Mouse (Mus musculus): ENCODE measurements at regions not wholly inside any gene's neighbourhood (a gene's known extent, or its start where the extent isn't known, plus 50 kb on each side); places are given as distances from the start of the nearest gene placed in this dataset.
A peak's percentile ranks its signal among the peaks of the same experiment; 100 is the strongest.

GRCm38 (mm10) chr17:45903294-45903693 lies 128.9 kb downstream of the Vegfa start:
- Histone ChIP-seq H3K9me3 (replicated peaks) (no peaks in the 10 kb centered on the region), H3K4me1 (peaks cover 7% of the 10 kb centered on the region; the same call in 1 of the 2 replicates), H3K36me3 (no peaks in the 10 kb centered on the region), H3K27me3 (ENCODE audit: low read depth, poor library complexity, severe bottlenecking) (no peaks in the 10 kb centered on the region), H3K4me3 (no peak overlapping the region), H3K27ac (no peak overlapping the region)
- no peak for DNase-seq (ENCODE audit: low spot score)
- 88% methylated on average over 9 of the region's 9 CpGs for WGBS

GRCm38 (mm10) chr17:45902668-45903067 lies 129.5 kb downstream of the Vegfa start:
- H3K4me1 ChIP-seq = peaks cover 5% of the 10 kb centered on the region; the same call in 1 of the 2 replicates
- DNase-seq (ENCODE audit: low spot score) = no peak
- H3K27ac ChIP-seq = no peak overlapping the region
- WGBS = 91% methylated on average over 7 of the region's 7 CpGs
- no peaks in the 10 kb centered on the region for H3K9me3 ChIP-seq (replicated peaks)
- H3K36me3 ChIP-seq = no peaks in the 10 kb centered on the region
- no peaks in the 10 kb centered on the region for H3K27me3 ChIP-seq (ENCODE audit: low read depth, poor library complexity, severe bottlenecking)
- no peak overlapping the region for H3K4me3 ChIP-seq

GRCm38 (mm10) chr17:45896922-45897302 lies 135.3 kb downstream of the Vegfa start:
- H3K27me3 ChIP-seq (ENCODE audit: low read depth, poor library complexity, severe bottlenecking) = no peaks in the 10 kb centered on the region
- peaks cover 36% of the 10 kb centered on the region for H3K4me1 ChIP-seq
- DNase-seq (ENCODE audit: low spot score) = no peak
- H3K27ac ChIP-seq = no peak overlapping the region; the same call in 1 of the 2 replicates
- H3K4me3 ChIP-seq = no peak overlapping the region
- 67% methylated on average over 4 of the region's 4 CpGs for WGBS
- no peaks in the 10 kb centered on the region for H3K36me3 ChIP-seq
- H3K9me3 ChIP-seq (replicated peaks) = no peaks in the 10 kb centered on the region

- Histone ChIP-seq H3K9me3 (replicated peaks) (no peaks in the 10 kb centered on the region), H3K4me3 (no peak overlapping the region), H3K27me3 (ENCODE audit: low read depth, poor library complexity, severe bottlenecking) (no peaks in the 10 kb centered on the region), H3K36me3 (no peaks in the 10 kb centered on the region), H3K4me1 (peaks cover 38% of the 10 kb centered on the region), H3K27ac (peak overlapping the region; percentile 7; the same call in 1 of the 2 replicates)
- 48% methylated on average over 12 of the region's 12 CpGs for WGBS
- no peak for DNase-seq (ENCODE audit: low spot score)
These were observed 135.8 kb downstream of the Vegfa start for GRCm38 (mm10) chr17:45896142-45896921.

- Histone ChIP-seq H3K27ac (0 out of 2 replicates have a peak overlapping the region, but pooled peaks have one; percentile 53), H3K4me3 (no peak overlapping the region), H3K27me3 (ENCODE audit: low read depth, poor library complexity, severe bottlenecking) (peaks cover 4% of the 10 kb centered on the region; the same call in 1 of the 2 replicates), H3K9me3 (replicated peaks) (no peaks in the 10 kb centered on the region), H3K4me1 (peaks cover 47% of the 10 kb centered on the region), H3K36me3 (no peaks in the 10 kb centered on the region)
- WGBS = 90% methylated on average over 5 of the region's 5 CpGs
- DNase-seq (ENCODE audit: low spot score) = no peak
These were observed 138.0 kb downstream of the Vegfa start for GRCm38 (mm10) chr17:45894166-45894565.

GRCm38 (mm10) chr17:45893698-45894097 lies 138.5 kb downstream of the Vegfa start:
- no peaks in the 10 kb centered on the region for H3K9me3 ChIP-seq (replicated peaks)
- H3K27ac ChIP-seq = no peak overlapping the region
- peaks cover 4% of the 10 kb centered on the region; the same call in 1 of the 2 replicates for H3K27me3 ChIP-seq (ENCODE audit: low read depth, poor library complexity, severe bottlenecking)
- no peak for DNase-seq (ENCODE audit: low spot score)
- WGBS = 86% methylated on average over 6 of the region's 6 CpGs
- H3K36me3 ChIP-seq = no peaks in the 10 kb centered on the region
- peaks cover 52% of the 10 kb centered on the region for H3K4me1 ChIP-seq
- H3K4me3 ChIP-seq = no peak overlapping the region

- no peaks in the 10 kb centered on the region for H3K9me3 ChIP-seq (replicated peaks)
- peaks cover 58% of the 10 kb centered on the region for H3K4me1 ChIP-seq
- no peak overlapping the region for H3K27ac ChIP-seq
- 84% methylated on average over 7 of the region's 7 CpGs for WGBS
- DNase-seq (ENCODE audit: low spot score) = no peak
- H3K4me3 ChIP-seq = no peak overlapping the region
- H3K27me3 ChIP-seq (ENCODE audit: low read depth, poor library complexity, severe bottlenecking) = peaks cover 4% of the 10 kb centered on the region; the same call in 1 of the 2 replicates
- no peaks in the 10 kb centered on the region for H3K36me3 ChIP-seq
These were observed 139.1 kb downstream of the Vegfa start for GRCm38 (mm10) chr17:45893094-45893493.

- Histone ChIP-seq H3K27ac (peak overlapping the region; percentile 70), H3K4me3 (no peak overlapping the region), H3K36me3 (no peaks in the 10 kb centered on the region), H3K9me3 (replicated peaks) (no peaks in the 10 kb centered on the region), H3K27me3 (ENCODE audit: low read depth, poor library complexity, severe bottlenecking) (peaks cover 11% of the 10 kb centered on the region), H3K4me1 (peaks cover 69% of the 10 kb centered on the region)
- 55% methylated on average over 8 of the region's 8 CpGs for WGBS
- no peak for DNase-seq (ENCODE audit: low spot score)
These were observed 142.7 kb downstream of the Vegfa start for GRCm38 (mm10) chr17:45889451-45889850.

GRCm38 (mm10) chr17:45889051-45889450 lies 143.1 kb downstream of the Vegfa start:
- DNase-seq (ENCODE audit: low spot score) = no peak
- H3K27ac ChIP-seq = peak overlapping the region; percentile 70
- peaks cover 11% of the 10 kb centered on the region for H3K27me3 ChIP-seq (ENCODE audit: low read depth, poor library complexity, severe bottlenecking)
- H3K36me3 ChIP-seq = no peaks in the 10 kb centered on the region
- H3K4me1 ChIP-seq = peaks cover 67% of the 10 kb centered on the region
- H3K9me3 ChIP-seq (replicated peaks) = no peaks in the 10 kb centered on the region
- 50% methylated on average over 7 of the region's 7 CpGs for WGBS
- H3K4me3 ChIP-seq = no peak overlapping the region

GRCm38 (mm10) chr17:45886420-45887049 lies 145.6 kb downstream of the Vegfa start:
- H3K4me1 ChIP-seq = peaks cover 60% of the 10 kb centered on the region
- peak overlapping the region; percentile 31 for H3K4me3 ChIP-seq
- H3K27ac ChIP-seq = peak overlapping the region; percentile 89
- H3K36me3 ChIP-seq = no peaks in the 10 kb centered on the region
- 2% methylated on average over 17 of the region's 17 CpGs for WGBS
- no peaks in the 10 kb centered on the region for H3K9me3 ChIP-seq (replicated peaks)
- peaks cover 11% of the 10 kb centered on the region for H3K27me3 ChIP-seq (ENCODE audit: low read depth, poor library complexity, severe bottlenecking)
- DNase-seq (ENCODE audit: low spot score) = peak; percentile 85

- 45% methylated on average over 24 of the region's 24 CpGs for WGBS
These were observed 146.5 kb downstream of the Vegfa start for GRCm38 (mm10) chr17:45885461-45886336.

GRCm38 (mm10) chr17:45884021-45884722 lies 148.0 kb downstream of the Vegfa start:
- peak overlapping the region; percentile 89; the same call in 1 of the 2 replicates for H3K27ac ChIP-seq
- no peak for DNase-seq (ENCODE audit: low spot score)
- no peaks in the 10 kb centered on the region for H3K9me3 ChIP-seq (replicated peaks)
- peaks cover 7% of the 10 kb centered on the region for H3K27me3 ChIP-seq (ENCODE audit: low read depth, poor library complexity, severe bottlenecking)
- WGBS = 75% methylated on average over 9 of the region's 9 CpGs
- no peaks in the 10 kb centered on the region for H3K36me3 ChIP-seq
- peaks cover 65% of the 10 kb centered on the region for H3K4me1 ChIP-seq
- H3K4me3 ChIP-seq = no peak overlapping the region

More at GRCm38 (mm10) chr17:45885461-45886336, 146.5 kb downstream of the Vegfa start:
- H3K36me3 ChIP-seq = no peaks in the 10 kb centered on the region
- H3K27ac ChIP-seq = peak overlapping the region; percentile 89
- DNase-seq (ENCODE audit: low spot score) = no peak
- no peaks in the 10 kb centered on the region for H3K9me3 ChIP-seq (replicated peaks)
- peak overlapping the region; percentile 31 for H3K4me3 ChIP-seq
- peaks cover 11% of the 10 kb centered on the region for H3K27me3 ChIP-seq (ENCODE audit: low read depth, poor library complexity, severe bottlenecking)
- H3K4me1 ChIP-seq = peaks cover 56% of the 10 kb centered on the region

Data from limb, embryonic 10.5 days (tissue).